Mouse (Mus musculus): ENCODE results near the gene Gmeb2.

DNA sequence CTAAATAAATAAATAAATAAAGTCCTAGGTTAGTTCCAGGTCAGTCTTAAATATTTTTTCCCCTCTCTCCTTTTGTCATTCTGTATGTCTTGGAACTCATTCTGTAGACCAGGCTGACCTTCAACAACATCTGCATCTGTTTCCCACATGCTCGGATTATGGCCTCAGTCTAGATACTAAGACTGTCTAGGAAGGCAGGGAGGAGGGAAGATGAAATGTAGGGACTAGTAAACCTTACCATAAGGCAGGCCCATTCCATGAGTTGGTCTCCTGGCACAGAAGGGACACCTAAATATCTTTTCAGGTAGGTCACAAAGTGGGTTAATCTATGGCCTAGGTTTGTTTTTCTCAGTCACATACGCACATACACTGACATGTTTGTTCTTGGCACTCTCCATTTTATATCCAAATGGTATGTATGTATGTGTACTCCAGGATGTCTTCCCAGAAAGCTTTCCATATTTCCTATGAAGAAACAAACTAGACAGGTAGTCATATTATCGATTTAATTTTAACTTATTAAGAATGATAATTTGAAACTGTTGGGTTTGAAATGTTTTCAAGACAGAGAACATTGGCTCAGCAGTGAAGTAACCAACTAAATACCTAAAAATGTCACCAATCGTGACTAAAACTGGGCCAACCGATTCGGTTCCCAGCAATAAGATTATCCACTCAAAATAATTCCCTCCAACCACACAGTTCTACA lies 1.1 kb downstream of the Gmeb2 start:
- TF ChIP-seq CTCF (IDR thresholded peaks at IDR 0.05; ENCODE audit: low read depth, low read length) (no peak), POLR2A (IDR thresholded peaks at IDR 0.05; ENCODE audit: borderline replicate concordance, low read depth, low read length) (no peak)
